Comparison of ENCODE assay signal across 8 mouse cellular contexts in genomic region chr13:14612926-14613529, GRCm38 (mm10). TPM values are rescaled to one million over a fixed set of nuclear protein-coding genes. Genes with fewer than 3 reads are reported as not detected.
DNase-seq lines count a peak whose midpoint lies in the region; ATAC-seq and TF ChIP-seq lines count a peak whose summit lies in the region.

Gene Mrpl32 (minus strand): TSS chr13:14613165.
Gene Psma2 (plus strand): TSS chr13:14613240.

- TF ChIP-seq EP300 in CH12.LX (IDR thresholded peaks at IDR 0.05; ENCODE audit: low read length), result no peak

- peak; percentile 95 for DNase-seq in CH12.LX (ENCODE audit: extremely low read depth)
- DNase-seq in c-Kit-positive CD71-positive TER-119-negative erythroid progenitor cells, embryonic 14.5 days (ENCODE audit: low read depth), result peak; percentile 96
- DNase-seq in forebrain, embryonic 11.5 days (ENCODE audit: low spot score), result peak; percentile 98
- DNase-seq in kidney, postnatal 36 days, result peak; percentile 97
- DNase-seq in telencephalon, adult 2 months (ENCODE audit: low read depth, low spot score), result peak; percentile 98

- H3K9me3 ChIP-seq in CH12.LX (replicated peaks; ENCODE audit: low read length), result no peaks in the 10 kb centered on the region
- H3K9me3 ChIP-seq in forebrain, embryonic 11.5 days (ENCODE audit: control insufficient read depth, low read length), result no peaks in the 10 kb centered on the region
- no peaks in the 10 kb centered on the region for H3K9me3 ChIP-seq in heart, embryonic 16.5 days (replicated peaks; ENCODE audit: control insufficient read depth, low read length)
- H3K9me3 ChIP-seq in liver, embryonic 15.5 days (replicated peaks), result no peaks in the 10 kb centered on the region
- H3K9me3 ChIP-seq in neural tube, embryonic 12.5 days, result no peaks in the 10 kb centered on the region

- H3K4me1 ChIP-seq in CH12.LX (ENCODE audit: control insufficient read depth in 1 of 2, insufficient read depth in 2 of 2), result peaks cover 0 to 15% of the 10 kb centered on the region in 2 experiments; a peak in 2 of 4 replicates
- no peaks in the 10 kb centered on the region; the same call in 1 of the 2 replicates for H3K4me1 ChIP-seq in forebrain, embryonic 11.5 days (replicated peaks; ENCODE audit: control insufficient read depth, insufficient read depth, low read length)
- H3K4me1 ChIP-seq in heart, embryonic 16.5 days (ENCODE audit: control insufficient read depth, insufficient read depth, low read length), result peaks cover 10% of the 10 kb centered on the region
- H3K4me1 ChIP-seq in liver, embryonic 15.5 days (replicated peaks), result peaks cover 18% of the 10 kb centered on the region
- no peaks in the 10 kb centered on the region for H3K4me1 ChIP-seq in neural tube, embryonic 12.5 days

- peak within 1 kb of the TSS; percentile 84 for H3K27ac ChIP-seq in CH12.LX (ENCODE audit: insufficient read depth, low read depth)
- no peak within 1 kb of the TSS for H3K27ac ChIP-seq in forebrain, embryonic 11.5 days (ENCODE audit: low read depth, low read length)
- peak within 1 kb of the TSS; percentile 81 for H3K27ac ChIP-seq in heart, embryonic 16.5 days (ENCODE audit: low read length)
- peak within 1 kb of the TSS; percentile 79 for H3K27ac ChIP-seq in liver, embryonic 15.5 days (replicated peaks)
- no peak within 1 kb of the TSS for H3K27ac ChIP-seq in neural tube, embryonic 12.5 days

- H3K4me3 ChIP-seq in CH12.LX (replicated peaks in 1 of 3; ENCODE audit: low read depth in 2 of 3, low read length in 2 of 3, poor library complexity in 1 of 3), result peak within 1 kb of the TSS; percentile 95 to 99 (median 98)
- H3K4me3 ChIP-seq in forebrain, embryonic 11.5 days (ENCODE audit: low read depth, low read length), result peak within 1 kb of the TSS; percentile 72
- peak within 1 kb of the TSS; percentile 100 for H3K4me3 ChIP-seq in heart, embryonic 16.5 days (ENCODE audit: low read length)
- peak within 1 kb of the TSS; percentile 81 for H3K4me3 ChIP-seq in liver, embryonic 15.5 days (replicated peaks)
- H3K4me3 ChIP-seq in neural tube, embryonic 12.5 days, result peak within 1 kb of the TSS; percentile 78

- H3K9ac ChIP-seq in CH12.LX (ENCODE audit: insufficient read depth, low read depth), result peak within 1 kb of the TSS; percentile 90
- H3K9ac ChIP-seq in forebrain, embryonic 11.5 days (ENCODE audit: low read length), result peak within 1 kb of the TSS; percentile 82
- peak within 1 kb of the TSS; percentile 97 for H3K9ac ChIP-seq in heart, embryonic 16.5 days (ENCODE audit: low read length)
- peak within 1 kb of the TSS; percentile 84 for H3K9ac ChIP-seq in liver, embryonic 15.5 days
- H3K9ac ChIP-seq in neural tube, embryonic 12.5 days, result peak within 1 kb of the TSS; percentile 86

- TF ChIP-seq RAD21 in CH12.LX (IDR thresholded peaks at IDR 0.05; ENCODE audit: low read depth, low read length), result no peak

- TF ChIP-seq POLR2A in CH12.LX (IDR thresholded peaks at IDR 0.05; ENCODE audit: low read depth, low read length), result peak; percentile 96

- no peaks in the 10 kb centered on the region for H3K27me3 ChIP-seq in CH12.LX (replicated peaks)
- H3K27me3 ChIP-seq in forebrain, embryonic 11.5 days (ENCODE audit: control insufficient read depth, insufficient read depth, low read length), result no peaks in the 10 kb centered on the region
- no peaks in the 10 kb centered on the region for H3K27me3 ChIP-seq in heart, embryonic 16.5 days (ENCODE audit: control insufficient read depth, insufficient read depth, low read length)
- H3K27me3 ChIP-seq in liver, embryonic 15.5 days, result no peaks in the 10 kb centered on the region
- H3K27me3 ChIP-seq in neural tube, embryonic 12.5 days (replicated peaks), result no peaks in the 10 kb centered on the region

- in situ Hi-C loops in CH12.LX (cut with MboI; ENCODE audit: low pct_ligation_motif_present, low pct_unique_long_range_greater_than_20kb, low sequenced_read_pairs), result loop anchor here (25.0 kb wide), 1 partner anchor 701 kb away; no protein-coding TSS in a partner anchor

- no peak for TF ChIP-seq CTCF in CH12.LX (conservative IDR thresholded peaks at IDR 0.05 in 1 of 2, IDR thresholded peaks at IDR 0.05 in 1 of 2; ENCODE audit: low read depth in 2 of 2, low read length in 2 of 2)

- H3K36me3 ChIP-seq in CH12.LX (replicated peaks in 1 of 2; ENCODE audit: control insufficient read depth in 1 of 2, insufficient read depth in 1 of 2, low read length in 1 of 2), result peaks cover 22 to 42% of the 10 kb centered on the region in 2 experiments
- H3K36me3 ChIP-seq in forebrain, embryonic 11.5 days (ENCODE audit: control insufficient read depth, insufficient read depth, low read length), result no peaks in the 10 kb centered on the region; the same call in 1 of the 2 replicates
- peaks cover 13% of the 10 kb centered on the region for H3K36me3 ChIP-seq in heart, embryonic 16.5 days (ENCODE audit: control insufficient read depth, insufficient read depth)
- peaks cover 29% of the 10 kb centered on the region for H3K36me3 ChIP-seq in liver, embryonic 15.5 days (replicated peaks)
- H3K36me3 ChIP-seq in neural tube, embryonic 12.5 days, result peaks cover 19% of the 10 kb centered on the region

- under 1% methylated on average over 42 of the region's 42 CpGs for WGBS in forebrain, embryonic 11.5 days
- WGBS in heart, embryonic 16.5 days, result under 1% methylated on average over 42 of the region's 42 CpGs
- under 1% methylated on average over 42 of the region's 42 CpGs for WGBS in liver, embryonic 15.5 days (ENCODE audit: insufficient replicate concordance)
- WGBS in neural tube, embryonic 12.5 days, result under 1% methylated on average over 42 of the region's 42 CpGs

- peaks cover 47% of the 10 kb centered on the region for H3K79me2 ChIP-seq in CH12.LX (replicated peaks; ENCODE audit: control insufficient read depth, extremely low read depth, insufficient read depth, poor library complexity, severe bottlenecking)

- H3K4me2 ChIP-seq in CH12.LX (ENCODE audit: insufficient read depth, low read depth, poor library complexity, severe bottlenecking), result peak within 1 kb of the TSS; percentile 46; the same call in 1 of the 2 replicates
- peak within 1 kb of the TSS; percentile 67 for H3K4me2 ChIP-seq in forebrain, embryonic 11.5 days (ENCODE audit: low read depth, low read length, severe bottlenecking)
- peak within 1 kb of the TSS; percentile 79 for H3K4me2 ChIP-seq in heart, embryonic 16.5 days (ENCODE audit: low read depth, low read length)
- peak within 1 kb of the TSS; percentile 68 for H3K4me2 ChIP-seq in liver, embryonic 15.5 days
- H3K4me2 ChIP-seq in neural tube, embryonic 12.5 days (replicated peaks), result peak within 1 kb of the TSS; percentile 65

- ATAC-seq in forebrain, embryonic 11.5 days (replicated peaks; ENCODE audit: low FRiP score), result peak; percentile 99
- ATAC-seq in heart, embryonic 16.5 days (replicated peaks; ENCODE audit: extremely low read depth, insufficient read depth, low FRiP score), result peak; percentile 100
- ATAC-seq in liver, embryonic 15.5 days (ENCODE audit: insufficient read depth), result peak; percentile 98
- ATAC-seq in neural tube, embryonic 12.5 days (ENCODE audit: low FRiP score, low read depth), result peak; percentile 99

- dilution Hi-C loops in CH12.LX (cut with MboI; ENCODE audit: extremely low pct_ligation_motif_present, extremely low pct_unique_long_range_greater_than_20kb, low sequenced_read_pairs), result no loop called here

TF ChIP-seq in CH12.LX, 34 proteins besides CTCF, POLR2A, EP300 and RAD21 (continues in another document):
- no peak for TF ChIP-seq JUN (IDR thresholded peaks at IDR 0.05; ENCODE audit: insufficient read depth, low read depth, low read length)
- TF ChIP-seq MAZ (IDR thresholded peaks at IDR 0.05; ENCODE audit: low read depth, low read length), result no peak
- TF ChIP-seq E2F4 (IDR thresholded peaks at IDR 0.05; ENCODE audit: insufficient replicate concordance, low read depth, low read length), result peak; percentile 71; the same call in 1 of the 2 replicates
- peak; percentile 92 for TF ChIP-seq ZMIZ1 (IDR thresholded peaks at IDR 0.05; ENCODE audit: low read depth, low read length)
- peak; percentile 62; the same call in 1 of the 2 replicates for TF ChIP-seq CHD1 (IDR thresholded peaks at IDR 0.05; ENCODE audit: low read depth, low read length)
- peak; percentile 99 for TF ChIP-seq TCF12 (IDR thresholded peaks at IDR 0.05; ENCODE audit: low read depth, low read length)
- no peak for TF ChIP-seq MAFK (IDR thresholded peaks at IDR 0.05; ENCODE audit: insufficient replicate concordance, low read length)
- no peak for TF ChIP-seq SMC3 (IDR thresholded peaks at IDR 0.05; ENCODE audit: low read depth, low read length)
- TF ChIP-seq HCFC1 (IDR thresholded peaks at IDR 0.05; ENCODE audit: low read depth, low read length), result peak; percentile 99
- peak; percentile 93 for TF ChIP-seq POLR2AphosphoS2 (IDR thresholded peaks at IDR 0.05; ENCODE audit: low read depth, low read length)
- no peak for TF ChIP-seq USF2 (conservative IDR thresholded peaks at IDR 0.05; ENCODE audit: low read depth, low read length)
- peak; percentile 84 for TF ChIP-seq CHD2 (IDR thresholded peaks at IDR 0.05; ENCODE audit: low read length)
- TF ChIP-seq BHLHE40 (IDR thresholded peaks at IDR 0.05; ENCODE audit: low read depth, low read length), result no peak
- peak; percentile 95 for TF ChIP-seq SIN3A (IDR thresholded peaks at IDR 0.05; ENCODE audit: low read length)
- peak; percentile 96 for TF ChIP-seq ELF1 (IDR thresholded peaks at IDR 0.05; ENCODE audit: low read depth, low read length)
- peak; percentile 66; the same call in 1 of the 2 replicates for TF ChIP-seq IRF4 (IDR thresholded peaks at IDR 0.05; ENCODE audit: low read depth, low read length)
- TF ChIP-seq ZKSCAN1 (IDR thresholded peaks at IDR 0.05; ENCODE audit: borderline replicate concordance, low read depth, low read length), result no peak

RNA-seq across cellular contexts. Expression of gene Mrpl32, which starts in this region (rescaled TPM):
- total RNA-seq in CH12.LX (2012; rRNA removed) (48.7 and 67.1 TPM in 2 replicates), CH12.LX (2014; rRNA removed) (190 and 238 TPM in 2 replicates)
- 129 and 133 TPM in 2 replicates for polyA plus RNA-seq in CH12.LX (2012; ENCODE audit: insufficient read length, low read depth)
- 106 and 109 TPM in 2 replicates for polyA plus RNA-seq in forebrain, embryonic 11.5 days (2014; fragmentation: Nextera tagmentation; extraction: Ambion mirVana)
- 103 and 113 TPM in 2 replicates for polyA plus RNA-seq in heart, embryonic 16.5 days (2015; fragmentation: Nextera tagmentation; extraction: Ambion mirVana)
- 51.9 and 61.8 TPM in 2 replicates for polyA plus RNA-seq in liver, embryonic 15.5 days (2015; fragmentation: Nextera tagmentation; extraction: Ambion mirVana)
- 115 and 117 TPM in 2 replicates for polyA plus RNA-seq in neural tube, embryonic 12.5 days (2016; fragmentation: Nextera tagmentation; extraction: Ambion mirVana)

RNA-seq across cellular contexts. Expression of gene Psma2, which starts in this region (rescaled TPM):
- 134 and 159 TPM in 2 replicates for total RNA-seq in CH12.LX (2012; rRNA removed)
- 290 and 319 TPM in 2 replicates for total RNA-seq in CH12.LX (2014; rRNA removed)
- polyA plus RNA-seq in CH12.LX (2012; ENCODE audit: insufficient read length, low read depth), result 184 and 206 TPM in 2 replicates
- polyA plus RNA-seq in forebrain, embryonic 11.5 days (2014; fragmentation: Nextera tagmentation; extraction: Ambion mirVana), result 197 and 212 TPM in 2 replicates
- polyA plus RNA-seq in heart, embryonic 16.5 days (2015; fragmentation: Nextera tagmentation; extraction: Ambion mirVana), result 148 and 155 TPM in 2 replicates
- polyA plus RNA-seq in liver, embryonic 15.5 days (2015; fragmentation: Nextera tagmentation; extraction: Ambion mirVana), result 113 and 125 TPM in 2 replicates
- polyA plus RNA-seq in neural tube, embryonic 12.5 days (2016; fragmentation: Nextera tagmentation; extraction: Ambion mirVana), result 179 and 181 TPM in 2 replicates

Comparison
In these comparisons a context has a peak if more than half of its experiments do, and no peak if none do; other contexts are left out.
1. H3K27ac ChIP-seq: peak in CH12.LX (single experiment), heart, embryonic 16.5 days (single experiment) and liver, embryonic 15.5 days (single experiment); none in forebrain, embryonic 11.5 days (single experiment) and neural tube, embryonic 12.5 days (single experiment).
2. Peak in every context shown above with its lines, with median percentiles within 50 percentile points of each other: DNase-seq, H3K4me2 ChIP-seq, H3K4me3 ChIP-seq, H3K9ac ChIP-seq and ATAC-seq.